Mouse (Mus musculus): ENCODE data around the gene Lmo7.

Lmo7 gene

GRCm38 (mm10) chr14:101838231-101838839 is 108.6 kb downstream of the Lmo7 start:
- DNase-seq = no peak

- no peak for DNase-seq
These were observed 110.3 kb downstream of the Lmo7 start for GRCm38 (mm10) chr14:101839771-101840731.

GRCm38 (mm10) chr14:101841271-101841670 is 111.5 kb downstream of the Lmo7 start:
- no peak for DNase-seq

GRCm38 (mm10) chr14:101842521-101842920 is 112.8 kb downstream of the Lmo7 start:
- DNase-seq = no peak

GRCm38 (mm10) chr14:101843443-101843842 is 113.7 kb downstream of the Lmo7 start:
- no peak for DNase-seq

- DNase-seq = no peak
These were observed 114.7 kb downstream of the Lmo7 start for GRCm38 (mm10) chr14:101844467-101844866.

DNA sequence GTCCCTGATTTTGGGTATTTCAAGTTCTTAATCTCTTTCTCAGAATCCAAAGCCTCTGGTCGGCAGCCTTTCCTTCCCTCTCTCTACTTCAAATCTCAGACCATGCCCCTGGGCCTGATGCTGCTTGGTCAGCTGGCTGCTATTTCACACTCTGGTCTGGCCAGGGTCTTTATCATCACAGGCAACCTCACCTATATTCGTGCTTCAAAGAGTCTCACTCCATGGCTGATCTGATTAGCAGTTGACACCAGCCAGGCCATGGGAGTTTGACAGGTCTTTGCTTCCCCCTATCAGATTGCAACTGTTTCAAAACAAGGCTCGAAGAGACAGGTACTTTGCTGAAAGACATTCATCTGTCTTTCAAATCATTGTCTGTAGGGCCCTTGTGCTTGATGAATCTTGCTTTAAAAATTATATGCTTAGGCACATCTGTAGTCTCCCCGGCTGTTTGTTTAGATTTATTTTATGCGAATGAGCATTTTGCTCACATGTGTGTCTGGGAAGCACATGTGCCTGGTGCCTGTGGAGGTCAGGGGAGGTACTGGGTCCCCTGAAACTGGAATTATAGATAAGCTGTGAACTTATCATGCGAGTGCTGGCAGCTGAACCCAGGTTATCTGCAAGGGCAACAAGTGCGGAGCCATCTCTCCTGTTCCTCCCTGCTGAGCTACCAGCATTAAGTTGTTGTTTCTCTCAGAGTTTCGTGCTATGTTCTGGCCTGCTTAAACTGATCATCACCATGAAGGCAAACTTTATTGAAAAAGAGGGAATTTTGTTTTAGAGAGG is 116.5 kb downstream of the Lmo7 start:
- no peak for DNase-seq

- DNase-seq = no peak
These were observed 117.8 kb downstream of the Lmo7 start for GRCm38 (mm10) chr14:101847520-101847919.

DNA sequence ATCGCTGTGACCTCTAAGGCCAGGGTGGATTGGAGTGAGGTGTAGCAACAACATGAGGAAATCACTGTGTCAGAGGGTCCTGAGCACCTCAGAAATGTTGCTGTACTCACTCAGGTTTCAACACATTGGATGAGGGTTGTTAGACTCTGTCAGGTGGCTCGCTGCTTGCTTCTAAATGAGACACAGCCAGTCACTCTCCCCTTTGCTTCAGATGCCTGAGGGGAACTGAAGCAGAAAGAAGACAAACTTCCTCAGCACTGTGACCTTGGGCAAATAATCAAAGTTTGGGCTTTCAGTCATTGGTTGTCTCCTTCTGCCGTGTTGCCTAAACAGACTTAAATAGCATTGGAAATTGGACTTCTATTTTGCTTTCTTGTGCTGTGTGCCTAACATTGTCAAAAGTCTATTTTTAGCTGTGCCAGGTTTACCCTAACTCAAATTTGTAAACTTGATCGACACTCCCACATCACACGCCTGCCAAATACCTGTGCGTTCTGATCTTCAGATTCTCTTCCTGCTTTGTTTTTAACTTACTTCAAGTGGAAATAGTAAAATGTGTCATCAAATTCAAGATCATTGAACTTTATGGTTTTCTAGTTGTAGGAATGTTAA is 122.9 kb downstream of the Lmo7 start:
- no peak for DNase-seq

- no peak for DNase-seq
These were observed 123.5 kb downstream of the Lmo7 start for GRCm38 (mm10) chr14:101853207-101853606.

GRCm38 (mm10) chr14:101853722-101854121 is 124.0 kb downstream of the Lmo7 start:
- DNase-seq = no peak

- no peak for DNase-seq
These were observed 124.5 kb downstream of the Lmo7 start for GRCm38 (mm10) chr14:101854226-101854625.

DNA sequence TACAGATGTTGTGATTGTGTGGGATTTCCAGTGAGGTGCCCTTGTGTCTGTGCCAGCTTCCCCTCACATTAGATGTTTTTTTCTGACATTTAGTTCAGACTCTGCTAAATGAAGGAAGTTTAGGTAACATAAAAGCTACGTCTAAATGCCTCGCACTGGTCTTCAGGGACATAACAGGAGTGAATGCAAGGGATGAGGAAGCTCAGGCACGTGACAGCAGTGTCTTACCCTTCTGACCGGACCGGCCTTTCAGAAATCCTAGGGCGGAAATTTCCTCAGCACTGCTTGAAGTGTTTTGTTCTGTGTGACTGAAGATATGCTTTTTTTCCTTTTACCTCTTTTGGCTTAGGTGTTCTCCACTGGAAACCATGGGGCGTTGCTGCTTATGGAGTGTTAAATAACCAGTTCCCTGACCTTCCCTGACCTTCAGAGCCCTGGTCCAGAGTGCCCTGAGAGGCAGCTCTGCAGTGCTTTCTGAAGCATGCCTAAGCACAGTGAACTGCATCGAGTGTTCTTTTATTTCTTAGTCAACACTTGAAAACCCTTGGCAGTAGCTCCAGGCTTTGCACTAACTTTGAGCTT is 129.6 kb downstream of the Lmo7 start:
- no peak for DNase-seq

GRCm38 (mm10) chr14:101862088-101862487 is 132.3 kb downstream of the Lmo7 start:
- DNase-seq = no peak

GRCm38 (mm10) chr14:101867071-101867733 is 137.4 kb downstream of the Lmo7 start:
- no peak for DNase-seq

DNA sequence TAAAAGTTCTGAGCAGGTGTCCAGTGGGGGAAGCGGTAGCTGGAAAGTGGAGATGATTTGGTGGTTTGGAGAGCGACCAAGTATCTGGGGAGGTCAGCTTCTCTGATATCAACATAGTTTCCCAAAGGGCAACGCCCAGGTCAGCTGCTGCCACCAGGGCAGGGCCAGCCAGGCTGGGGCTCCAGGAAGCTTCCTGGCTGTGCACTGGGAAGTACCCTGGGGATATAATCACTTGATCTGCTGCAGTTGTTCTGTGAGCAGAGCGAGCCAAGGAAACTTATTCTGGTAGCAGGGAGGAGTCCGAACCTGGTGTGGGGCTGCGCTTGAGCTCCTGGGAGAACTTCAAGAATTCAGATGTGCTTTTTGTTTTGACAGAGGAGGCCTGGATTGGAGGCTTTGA is 139.4 kb downstream of the Lmo7 start:
- no peak for DNase-seq

- no peak for DNase-seq
These were observed 139.9 kb downstream of the Lmo7 start for GRCm38 (mm10) chr14:101869661-101870060.

GRCm38 (mm10) chr14:101870171-101870902 is 140.6 kb downstream of the Lmo7 start:
- DNase-seq = no peak

DNA sequence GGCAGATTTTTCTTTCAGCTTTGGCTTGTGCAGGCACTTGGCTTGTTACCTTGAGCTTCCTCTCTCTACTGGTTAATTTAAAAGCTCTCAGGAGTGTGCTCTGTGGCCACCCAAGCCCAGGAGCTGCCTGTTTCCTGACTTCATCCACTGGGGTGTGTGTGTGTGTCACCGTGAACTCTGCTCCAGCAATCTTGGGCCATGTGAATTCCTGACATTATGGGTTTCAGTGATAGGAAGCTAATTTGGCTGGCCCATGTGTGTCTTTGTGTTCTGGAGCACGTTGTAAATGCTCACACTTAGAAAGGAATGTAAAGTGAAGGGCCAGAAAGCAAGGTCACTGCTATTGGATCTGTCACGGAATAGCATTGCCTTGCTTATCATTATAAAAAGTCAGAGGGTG is 143.1 kb downstream of the Lmo7 start:
- no peak for DNase-seq

DNA sequence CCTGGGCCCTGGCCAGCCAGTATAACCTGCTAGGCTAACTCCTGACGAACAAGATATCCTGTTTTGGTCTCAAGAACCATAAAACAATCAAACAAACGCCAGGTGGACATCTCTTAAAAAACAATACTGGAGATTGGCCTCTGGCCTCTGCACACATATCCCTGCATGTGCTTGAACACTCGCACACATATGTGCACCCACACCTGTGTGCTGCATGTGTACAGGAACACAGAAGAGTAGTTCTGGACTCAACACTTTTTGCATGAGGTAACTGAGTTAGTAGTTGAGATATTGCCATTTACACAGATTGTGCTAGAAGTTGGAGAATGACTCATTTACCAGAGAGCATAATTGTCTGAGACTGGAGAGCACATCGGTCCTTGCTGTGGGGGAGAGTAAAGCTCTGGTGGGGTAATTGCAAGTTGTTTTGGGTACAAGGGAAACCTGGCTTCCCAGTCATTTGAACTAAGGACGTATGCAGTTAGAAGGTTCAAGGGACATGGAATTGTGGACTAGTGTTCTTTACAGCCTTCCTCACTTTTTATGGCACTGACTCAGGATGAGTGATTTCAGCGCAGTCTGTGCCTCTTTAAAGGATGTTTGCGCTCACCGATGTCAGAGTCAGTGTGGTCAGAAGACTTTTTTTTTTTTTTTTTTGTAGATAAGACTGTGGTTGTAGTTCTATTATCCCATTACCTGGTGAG is 148.7 kb downstream of the Lmo7 start:
- DNase-seq = no peak
